Mouse (Mus musculus) ES-E14 (cell line): Measurements from ENCODE around the gene Epha4.

Experiments used
- CHD2 ChIP-seq: IDR thresholded peaks from 2 replicates; pipeline ENCODE4 v1.6.1; 2014; ENCODE audit warnings: mild to moderate bottlenecking, low read depth, low read length, inconsistent platforms
- MAFK ChIP-seq: IDR thresholded peaks from 2 replicates; pipeline ENCODE4 v1.6.1; 2014; ENCODE audit warnings: mild to moderate bottlenecking, low read depth, low read length, inconsistent platforms; ENCODE audit not compliant: insufficient read depth
- ZNF384 ChIP-seq: IDR thresholded peaks from 2 replicates; pipeline ENCODE4 v1.6.1; 2012; ENCODE audit warnings: low read depth, low read length, inconsistent platforms

- TF ChIP-seq CHD2 (no peak), ZNF384 (no peak), MAFK (no peak)
Measured at GRCm38 (mm10) chr1:77388556-77388955, 126.3 kb downstream of the Epha4 start.
